Mouse (Mus musculus): Measurements from ENCODE around the gene Gal3st2.
"Not testable (repeated sequence)": the region's sequence is repeated elsewhere in the genome, so short reads cannot be mapped to it uniquely, and the experiment has no call there.

Gene Gal3st2

DNA sequence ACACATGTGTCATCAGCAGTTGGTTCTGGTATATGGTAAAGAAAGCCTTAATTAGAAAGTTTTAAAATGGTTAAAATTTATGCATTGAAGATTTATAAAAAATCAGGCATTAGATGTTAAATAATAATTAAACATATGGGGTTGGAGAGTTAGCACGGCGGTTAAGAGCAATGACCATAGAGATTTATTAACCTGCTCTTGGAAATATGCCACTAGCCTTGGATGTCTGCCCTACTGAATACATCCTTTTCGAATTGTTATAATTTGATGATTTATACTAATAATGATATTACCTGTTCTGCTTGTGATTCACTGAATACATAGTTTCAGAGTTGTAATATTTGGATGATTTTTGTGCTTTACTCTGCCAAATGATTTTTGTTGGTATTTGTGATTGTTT is 3.1 kb upstream of the Gal3st2 start:
- DNase-seq (ENCODE audit: extremely low read depth, insufficient read length, low spot score) = no peak

DNA sequence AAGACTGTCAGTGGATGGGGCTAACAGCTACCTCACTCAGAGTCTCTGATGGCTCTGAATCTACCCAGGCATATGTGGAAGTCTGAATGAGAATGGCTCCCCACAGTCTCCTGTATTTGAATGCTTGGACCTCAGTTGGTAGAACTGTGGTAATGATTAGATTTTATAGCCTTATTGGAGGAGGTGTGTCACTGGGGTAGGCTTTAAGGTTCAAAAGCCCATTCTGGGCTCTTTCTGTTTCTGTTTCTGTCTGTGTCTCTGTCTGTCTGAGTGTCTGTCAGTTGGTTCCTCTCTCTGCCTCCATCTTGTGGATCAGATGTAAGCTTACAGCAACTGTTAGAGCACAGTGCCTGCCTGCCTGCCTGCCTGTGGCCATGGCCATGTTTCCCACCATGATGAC is 1.5 kb upstream of the Gal3st2 start:
- no peak for DNase-seq (ENCODE audit: extremely low read depth, insufficient read length, low spot score)

DNA sequence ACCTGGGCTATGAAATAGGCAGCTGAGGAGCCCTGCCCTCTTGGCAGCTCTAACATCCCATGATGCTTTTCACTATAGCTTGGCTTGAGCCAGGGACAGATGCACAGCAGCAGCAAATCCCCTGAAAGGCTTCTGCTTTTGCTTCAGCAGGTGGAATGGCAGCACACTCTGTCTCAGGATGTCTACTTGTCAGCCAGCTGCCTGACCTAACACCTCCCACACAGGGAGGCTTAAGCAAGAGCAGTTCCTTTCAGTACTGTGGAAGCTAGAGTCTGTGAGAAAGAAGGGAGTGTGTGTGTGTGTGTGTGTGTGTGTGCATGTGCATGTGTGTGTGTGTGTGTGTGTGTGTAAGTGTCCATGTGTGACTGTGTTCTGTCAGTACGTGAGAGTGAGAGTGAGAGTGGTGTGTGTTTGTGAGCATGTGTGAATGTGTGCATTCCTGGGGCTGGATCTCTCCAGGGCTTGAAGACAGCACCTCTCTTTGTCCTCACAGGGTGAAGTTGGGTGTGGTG is 10.5 kb downstream of the Gal3st2 start:
- DNase-seq (ENCODE audit: extremely low read depth, insufficient read length, low spot score) = not testable (repeated sequence)

DNA sequence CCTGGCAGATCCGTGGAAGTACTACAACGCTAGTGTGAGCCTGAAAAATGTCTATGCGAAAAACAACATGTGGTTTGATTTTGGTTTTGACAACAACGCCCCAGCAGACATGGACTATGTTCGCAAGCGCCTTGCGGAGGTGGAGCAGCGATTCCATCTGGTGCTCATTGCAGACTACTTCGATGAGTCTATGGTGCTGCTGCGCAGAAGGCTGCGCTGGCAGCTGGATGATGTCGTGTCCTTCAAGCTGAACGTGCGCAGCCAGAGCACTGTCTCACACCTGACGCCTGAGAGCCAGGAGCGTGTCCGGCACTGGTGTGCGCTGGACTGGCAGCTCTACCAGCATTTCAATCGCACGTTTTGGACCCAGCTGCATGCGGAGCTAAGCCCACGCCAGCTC is 13.3 kb downstream of the Gal3st2 start:
- not testable (repeated sequence) for DNase-seq (ENCODE audit: extremely low read depth, insufficient read length, low spot score)

DNA sequence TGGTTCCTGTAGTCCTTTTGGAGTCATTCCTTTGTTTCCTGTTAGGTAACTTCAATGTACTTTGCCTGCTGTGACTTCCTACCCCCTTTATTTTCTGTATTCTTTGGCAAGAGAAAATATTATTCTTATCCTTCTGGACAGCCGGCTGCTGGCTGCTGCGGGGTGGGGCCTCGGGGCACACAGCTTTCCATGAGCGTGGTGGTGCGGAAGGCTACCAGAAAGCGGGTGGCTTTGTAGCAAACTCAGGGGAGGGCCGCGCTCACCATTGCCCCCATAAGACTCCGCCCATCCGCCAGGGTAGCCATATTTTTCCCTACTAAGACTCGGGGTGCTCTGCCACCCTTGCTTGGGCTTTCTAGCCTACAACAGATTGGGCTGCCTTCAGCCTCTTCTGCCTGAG is 20.7 kb downstream of the Gal3st2 start:
- not testable (repeated sequence) for DNase-seq (ENCODE audit: extremely low read depth, insufficient read length, low spot score)

DNA sequence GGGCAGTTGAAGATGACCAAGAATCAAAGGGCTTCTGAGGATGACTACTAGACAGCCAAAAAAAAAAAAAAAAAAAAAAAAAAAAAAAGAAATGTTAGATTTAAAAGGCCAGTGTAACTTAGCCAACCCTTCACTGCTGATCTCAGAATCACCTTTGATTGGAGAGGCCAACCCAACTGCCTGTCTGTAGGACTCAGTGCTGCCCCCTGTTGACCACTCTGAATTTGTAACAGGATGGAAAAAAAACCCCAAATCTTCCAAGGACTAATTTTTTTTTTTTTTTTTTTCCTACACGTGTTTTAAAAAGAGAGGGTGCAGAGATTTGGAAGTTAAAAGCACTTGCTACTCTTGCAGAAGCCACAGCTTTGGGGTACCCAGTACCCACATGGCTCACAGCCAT is 29.8 kb downstream of the Gal3st2 start:
- not testable (repeated sequence) for DNase-seq (ENCODE audit: extremely low read depth, insufficient read length, low spot score)

DNA sequence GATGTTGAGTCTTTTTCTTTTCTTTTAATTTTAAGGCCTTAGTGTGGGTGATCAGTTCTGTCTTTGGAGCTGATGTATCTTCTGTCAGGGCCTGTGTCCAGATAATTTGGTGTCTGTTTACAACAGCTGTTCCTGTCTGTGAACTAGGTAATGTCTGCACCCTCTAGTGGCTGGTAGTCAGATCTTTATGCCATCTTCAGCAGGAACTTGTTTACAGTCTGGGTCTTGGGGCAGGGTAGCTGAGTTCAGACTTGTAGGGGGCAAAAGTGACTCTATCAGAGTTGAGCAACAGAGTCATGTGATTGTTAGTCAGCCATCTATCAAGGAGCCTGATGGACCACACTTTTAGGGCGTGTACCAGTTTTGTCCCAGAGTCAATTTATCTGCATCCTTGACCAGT is 36.3 kb downstream of the Gal3st2 start:
- DNase-seq (ENCODE audit: extremely low read depth, insufficient read length, low spot score) = not testable (repeated sequence)

DNA sequence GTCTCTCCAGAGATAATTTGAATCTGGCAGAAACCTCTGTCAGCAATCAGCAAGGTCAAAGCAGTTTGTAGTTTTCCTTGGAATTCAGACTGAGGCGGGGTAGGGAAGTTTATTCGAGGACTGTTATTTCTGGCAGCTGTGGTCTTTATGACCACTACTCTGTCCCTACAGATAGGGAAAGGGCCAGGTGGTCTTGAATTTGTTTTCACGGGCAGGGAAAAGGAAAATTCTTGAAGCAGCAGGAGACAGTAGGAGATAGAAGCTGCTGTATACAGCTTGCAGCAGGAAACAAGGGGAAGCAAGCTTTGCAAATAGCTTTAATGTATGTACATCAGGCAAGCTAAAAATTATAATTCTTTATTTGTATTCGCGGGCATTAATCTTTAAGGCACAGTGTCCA is 40.2 kb downstream of the Gal3st2 start:
- not testable (repeated sequence) for DNase-seq (ENCODE audit: extremely low read depth, insufficient read length, low spot score)

DNA sequence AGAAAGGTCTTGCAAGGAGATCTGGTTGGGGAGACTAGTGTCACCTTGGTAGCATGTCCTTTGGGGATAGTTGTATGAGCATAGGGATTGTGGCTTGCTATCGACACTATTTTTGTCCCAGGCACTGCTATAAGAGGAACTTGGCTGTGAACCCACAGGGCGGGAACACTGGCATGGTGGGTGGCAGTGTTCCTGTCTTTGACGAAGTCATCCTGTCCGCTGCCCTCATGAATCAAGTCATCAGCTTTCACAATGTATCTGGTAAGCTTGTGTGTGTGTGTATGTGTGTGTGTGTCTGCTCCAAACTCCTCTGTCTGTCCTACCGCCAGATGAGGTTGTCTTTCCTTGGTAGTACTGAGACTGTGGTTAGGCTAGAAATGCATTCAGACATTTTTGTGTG is 45.6 kb downstream of the Gal3st2 start:
- not testable (repeated sequence) for DNase-seq (ENCODE audit: extremely low read depth, insufficient read length, low spot score)

DNA sequence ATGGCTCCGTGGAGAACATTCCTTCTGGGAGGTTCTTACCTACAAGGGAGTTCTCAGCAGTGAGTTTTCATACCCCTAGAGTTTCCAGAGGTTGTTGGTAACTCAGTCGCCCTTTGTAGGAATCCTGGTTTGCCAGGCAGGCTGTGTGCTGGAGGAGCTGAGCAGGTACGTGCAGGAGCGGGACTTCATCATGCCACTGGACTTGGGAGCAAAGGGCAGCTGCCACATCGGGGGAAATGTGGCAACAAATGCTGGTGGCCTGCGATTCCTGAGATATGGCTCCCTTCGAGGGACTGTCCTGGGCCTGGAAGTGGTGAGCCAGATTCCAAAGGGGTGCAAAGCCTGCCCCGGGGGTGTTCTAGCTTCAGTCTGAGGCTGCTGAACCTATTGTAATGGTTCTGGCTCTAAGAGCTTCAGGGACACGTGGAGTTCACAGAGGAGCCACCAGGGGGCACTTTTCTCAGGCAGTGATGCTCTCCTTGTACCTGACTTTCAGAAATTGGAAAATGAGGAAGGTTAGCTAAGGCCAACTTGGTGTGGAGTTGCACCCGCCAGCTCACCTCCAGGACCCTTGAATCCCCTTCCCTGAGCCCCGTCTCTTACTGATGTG is 48.0 kb downstream of the Gal3st2 start:
- not testable (repeated sequence) for DNase-seq (ENCODE audit: extremely low read depth, insufficient read length, low spot score)

DNA sequence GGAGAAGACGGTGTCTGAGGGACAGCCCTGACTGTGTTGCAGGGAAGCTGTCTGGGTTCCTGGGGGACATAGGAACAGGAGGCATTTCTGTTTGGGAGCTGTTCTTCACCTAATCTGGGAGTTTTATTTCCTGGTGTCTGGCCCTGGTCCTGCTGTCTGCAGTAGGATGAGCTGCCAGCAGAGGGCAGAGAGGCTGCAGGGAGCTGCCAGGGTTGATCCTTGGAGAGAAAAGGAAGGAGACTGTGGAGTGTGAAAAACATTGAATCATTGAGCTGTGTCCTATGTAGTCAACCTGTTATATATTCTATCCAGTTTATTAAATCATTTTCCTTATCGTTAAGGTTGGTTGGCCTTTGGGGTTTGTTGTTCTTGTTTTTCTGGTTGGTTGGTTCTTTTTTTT is 50.8 kb downstream of the Gal3st2 start:
- DNase-seq (ENCODE audit: extremely low read depth, insufficient read length, low spot score) = not testable (repeated sequence)

DNA sequence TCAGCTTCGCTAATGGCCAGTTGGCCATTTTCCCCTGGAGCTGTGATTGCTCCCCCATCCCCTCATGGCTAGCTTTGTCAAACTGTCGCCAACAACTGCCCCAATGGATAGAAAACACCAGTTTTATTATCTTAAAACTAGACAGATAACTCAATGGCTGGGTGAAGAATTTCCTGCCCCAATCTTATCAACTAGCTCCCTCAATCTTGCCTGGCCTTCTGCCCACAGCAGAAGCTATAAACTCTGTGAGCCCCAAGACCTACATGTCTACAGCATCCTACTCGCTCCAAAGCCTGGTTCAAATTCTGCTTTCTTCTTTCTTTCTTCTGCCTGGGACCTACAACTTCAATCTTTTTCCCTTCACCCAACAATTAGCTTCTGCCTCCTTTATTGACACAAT is 56.1 kb downstream of the Gal3st2 start:
- not testable (repeated sequence) for DNase-seq (ENCODE audit: extremely low read depth, insufficient read length, low spot score)

DNA sequence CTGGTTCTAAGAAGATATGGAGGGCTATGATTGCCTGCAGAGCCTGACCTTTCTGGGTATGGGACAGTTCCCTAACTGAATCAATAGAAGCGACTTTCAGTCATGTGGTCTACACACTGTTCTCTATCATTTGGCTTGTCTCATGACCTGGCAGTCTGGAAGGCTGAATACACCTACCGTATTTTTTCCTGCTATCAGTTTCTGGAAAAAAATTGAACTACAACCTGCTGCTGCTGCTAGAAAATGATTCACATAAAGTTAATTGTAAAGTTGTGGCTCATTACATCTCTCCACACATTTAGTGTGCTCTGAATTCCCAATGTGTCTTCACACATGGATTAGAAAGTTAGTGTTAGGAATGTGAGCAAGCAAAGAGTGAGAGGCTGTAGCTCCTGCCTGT is 56.9 kb downstream of the Gal3st2 start, which contains the start of gene Gal3st2b:
Gal3st2b (plus strand) TSS at position 301 of the 400 bp plus-strand sequence.
- not testable (repeated sequence) for DNase-seq (ENCODE audit: extremely low read depth, insufficient read length, low spot score)

DNA sequence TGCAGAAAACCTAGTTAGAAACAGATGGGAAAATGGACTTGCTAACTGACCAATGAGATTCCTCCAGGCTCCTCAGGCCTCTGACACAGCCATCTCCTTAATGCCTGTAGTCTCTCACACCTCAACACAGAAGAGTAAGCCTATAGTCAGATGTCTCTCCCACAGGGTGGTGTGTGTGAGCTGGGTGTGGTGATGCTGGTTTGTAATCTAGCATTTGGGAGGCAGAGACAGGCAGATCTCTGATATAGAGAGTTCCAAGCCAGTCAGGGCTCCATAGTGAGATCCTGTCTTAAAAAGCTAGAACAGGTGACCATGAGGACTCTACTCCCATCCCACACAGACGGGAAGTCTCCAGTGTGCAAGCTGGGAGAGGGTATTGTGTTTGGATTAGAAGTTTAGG is 57.7 kb downstream of the Gal3st2 start:
- not testable (repeated sequence) for DNase-seq (ENCODE audit: extremely low read depth, insufficient read length, low spot score)

DNA sequence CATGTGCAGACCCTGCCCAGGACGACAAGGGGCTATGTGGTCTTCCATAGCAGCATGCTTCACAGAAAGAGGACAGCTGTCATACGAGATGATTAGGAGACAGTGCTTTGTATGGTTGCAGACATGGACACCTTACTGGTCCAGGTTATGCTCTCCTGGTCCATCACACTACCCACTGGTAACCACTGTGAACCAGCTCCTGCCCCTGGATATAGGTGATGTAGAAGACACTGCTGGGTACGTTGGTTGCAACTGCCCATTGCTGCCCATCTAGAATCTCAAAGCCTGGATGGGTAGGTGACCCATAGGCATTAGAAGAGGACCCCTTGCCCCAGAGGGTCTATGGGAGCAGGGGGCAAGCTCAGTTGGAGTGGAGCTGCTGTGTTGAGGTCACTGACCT is 58.2 kb downstream of the Gal3st2 start:
- not testable (repeated sequence) for DNase-seq (ENCODE audit: extremely low read depth, insufficient read length, low spot score)

DNA sequence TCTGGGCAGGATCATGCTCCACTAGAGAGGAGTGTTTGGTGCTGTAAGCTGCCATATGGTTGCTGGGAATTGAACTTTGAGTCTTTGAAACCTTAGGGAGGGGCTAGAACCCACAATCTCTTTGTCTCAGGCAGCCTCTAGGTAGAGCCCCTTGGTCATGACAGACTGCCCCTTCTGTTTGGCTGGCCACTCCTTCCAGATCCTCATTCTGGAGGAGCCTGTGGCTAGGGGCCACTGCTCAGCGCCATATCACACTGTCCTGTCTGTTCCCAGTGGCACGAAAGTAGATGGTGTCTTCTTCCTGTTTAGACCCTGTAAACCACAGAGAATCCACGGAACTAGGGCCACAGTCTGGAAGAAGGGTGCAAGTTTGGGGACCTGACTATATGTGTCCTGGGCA is 61.5 kb downstream of the Gal3st2 start:
- not testable (repeated sequence) for DNase-seq (ENCODE audit: extremely low read depth, insufficient read length, low spot score)

DNA sequence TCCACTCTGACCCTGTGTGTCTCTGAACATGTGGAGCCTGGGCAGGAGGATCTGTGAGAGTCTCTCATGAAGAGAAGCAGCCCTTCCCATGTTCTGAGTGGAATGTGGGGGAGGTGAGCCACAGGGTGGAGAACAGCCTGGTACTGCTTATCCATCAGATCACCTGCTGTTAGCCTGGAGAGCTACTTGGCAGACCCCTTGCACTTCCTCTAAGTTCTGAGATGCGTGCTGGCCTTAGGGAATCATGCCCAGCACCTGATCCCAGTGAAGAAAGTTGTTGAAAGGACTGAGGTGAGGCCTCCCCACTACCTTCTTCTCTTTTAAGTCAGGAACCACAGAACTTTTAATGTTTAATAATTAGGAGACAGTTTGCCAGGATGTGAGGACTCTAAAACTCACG is 62.0 kb downstream of the Gal3st2 start:
- DNase-seq (ENCODE audit: extremely low read depth, insufficient read length, low spot score) = not testable (repeated sequence)

Data from 3134 (cell line).